Mouse (Mus musculus): ENCODE measurements at regions not wholly inside any gene's neighbourhood (a gene's known extent, or its start where the extent isn't known, plus 50 kb on each side); places are given as distances from the start of the nearest gene placed in this dataset.
A peak's percentile ranks its signal among the peaks of the same experiment; 100 is the strongest.

- no peak overlapping the region for H3K4me2 ChIP-seq (replicated peaks)
- no peaks in the 10 kb centered on the region for H3K36me3 ChIP-seq (replicated peaks; ENCODE audit: control insufficient read depth, insufficient read depth)
- WGBS = 35% methylated on average over 4 of the region's 4 CpGs
- 0 out of 2 replicates have a peak, but pooled peaks cover 4% of the 10 kb centered on the region for H3K4me1 ChIP-seq (replicated peaks; ENCODE audit: control insufficient read depth, insufficient read depth, low read length)
- H3K27ac ChIP-seq = no peak overlapping the region
- no peak for ATAC-seq (ENCODE audit: low FRiP score)
- H3K9ac ChIP-seq = no peak overlapping the region
- no peak for DNase-seq (ENCODE audit: low spot score)
- H3K4me3 ChIP-seq (replicated peaks; ENCODE audit: low read length) = no peak overlapping the region
- H3K9me3 ChIP-seq (ENCODE audit: control insufficient read depth, low read length) = no peaks in the 10 kb centered on the region
- H3K27me3 ChIP-seq (ENCODE audit: control insufficient read depth, insufficient read depth, low read length) = no peaks in the 10 kb centered on the region
Observed at GRCm38 (mm10) chr3:49096118-49096517, 661.0 kb downstream of the Pcdh18 start.

- Histone ChIP-seq H3K4me1 (replicated peaks; ENCODE audit: control insufficient read depth, insufficient read depth, low read length) (0 out of 2 replicates have a peak, but pooled peaks cover 4% of the 10 kb centered on the region), H3K4me3 (replicated peaks; ENCODE audit: low read length) (no peak overlapping the region), H3K27me3 (ENCODE audit: control insufficient read depth, insufficient read depth, low read length) (no peaks in the 10 kb centered on the region), H3K9ac (0 out of 2 replicates have a peak overlapping the region, but pooled peaks have one; percentile 11), H3K9me3 (ENCODE audit: control insufficient read depth, low read length) (no peaks in the 10 kb centered on the region), H3K4me2 (replicated peaks) (peak overlapping the region; percentile 17; the same call in 1 of the 2 replicates), H3K27ac (no peak overlapping the region), H3K36me3 (replicated peaks; ENCODE audit: control insufficient read depth, insufficient read depth) (no peaks in the 10 kb centered on the region)
- WGBS = 28% methylated on average over 11 of the region's 11 CpGs
- ATAC-seq (ENCODE audit: low FRiP score) (peak; percentile 88), DNase-seq (ENCODE audit: low spot score) (peak; percentile 84)
Observed at GRCm38 (mm10) chr3:49093818-49094680, 663.1 kb downstream of the Pcdh18 start.

- no peak overlapping the region for H3K4me2 ChIP-seq (replicated peaks)
- no peak for ATAC-seq (ENCODE audit: low FRiP score)
Observed at GRCm38 (mm10) chr3:49068801-49069200, 688.3 kb downstream of the Pcdh18 start.

GRCm38 (mm10) chr3:49062081-49062480 lies 695.0 kb downstream of the Pcdh18 start:
- WGBS = 84% methylated on average over 9 of the region's 9 CpGs
- Histone ChIP-seq H3K4me3 (replicated peaks; ENCODE audit: low read length) (no peak overlapping the region), H3K9ac (no peak overlapping the region), H3K4me2 (replicated peaks) (no peak overlapping the region), H3K27ac (no peak overlapping the region), H3K36me3 (replicated peaks; ENCODE audit: control insufficient read depth, insufficient read depth) (no peaks in the 10 kb centered on the region), H3K9me3 (ENCODE audit: control insufficient read depth, low read length) (no peaks in the 10 kb centered on the region), H3K4me1 (replicated peaks; ENCODE audit: control insufficient read depth, insufficient read depth, low read length) (no peaks in the 10 kb centered on the region), H3K27me3 (ENCODE audit: control insufficient read depth, insufficient read depth, low read length) (no peaks in the 10 kb centered on the region)
- ATAC-seq (ENCODE audit: low FRiP score) = no peak
- no peak for DNase-seq (ENCODE audit: low spot score)

More at GRCm38 (mm10) chr3:49068801-49069200, 688.3 kb downstream of the Pcdh18 start:
- Histone ChIP-seq H3K4me3 (replicated peaks; ENCODE audit: low read length) (no peak overlapping the region), H3K36me3 (replicated peaks; ENCODE audit: control insufficient read depth, insufficient read depth) (no peaks in the 10 kb centered on the region), H3K9me3 (ENCODE audit: control insufficient read depth, low read length) (no peaks in the 10 kb centered on the region), H3K9ac (no peak overlapping the region), H3K27me3 (ENCODE audit: control insufficient read depth, insufficient read depth, low read length) (no peaks in the 10 kb centered on the region), H3K27ac (no peak overlapping the region), H3K4me1 (replicated peaks; ENCODE audit: control insufficient read depth, insufficient read depth, low read length) (no peaks in the 10 kb centered on the region)
- no peak for DNase-seq (ENCODE audit: low spot score)

- peak; percentile 78; the same call in 1 of the 2 replicates for ATAC-seq (ENCODE audit: low FRiP score)
- H3K36me3 ChIP-seq (replicated peaks; ENCODE audit: control insufficient read depth, insufficient read depth) = no peaks in the 10 kb centered on the region
- peak; percentile 69 for DNase-seq (ENCODE audit: low spot score)
- no peak overlapping the region for H3K4me3 ChIP-seq (replicated peaks; ENCODE audit: low read length)
- no peak overlapping the region for H3K27ac ChIP-seq
- no peaks in the 10 kb centered on the region for H3K9me3 ChIP-seq (ENCODE audit: control insufficient read depth, low read length)
- H3K4me1 ChIP-seq (replicated peaks; ENCODE audit: control insufficient read depth, insufficient read depth, low read length) = no peaks in the 10 kb centered on the region
- H3K27me3 ChIP-seq (ENCODE audit: control insufficient read depth, insufficient read depth, low read length) = no peaks in the 10 kb centered on the region
- WGBS = 41% methylated on average over 5 of the region's 5 CpGs
- H3K9ac ChIP-seq = no peak overlapping the region
- no peak overlapping the region for H3K4me2 ChIP-seq (replicated peaks)
Observed at GRCm38 (mm10) chr3:49032981-49033380, 724.1 kb downstream of the Pcdh18 start.

- ATAC-seq (ENCODE audit: low FRiP score) (no peak), DNase-seq (ENCODE audit: low spot score) (no peak)
- Histone ChIP-seq H3K9ac (no peak overlapping the region), H3K36me3 (replicated peaks; ENCODE audit: control insufficient read depth, insufficient read depth) (no peaks in the 10 kb centered on the region), H3K27me3 (ENCODE audit: control insufficient read depth, insufficient read depth, low read length) (no peaks in the 10 kb centered on the region), H3K4me1 (replicated peaks; ENCODE audit: control insufficient read depth, insufficient read depth, low read length) (no peaks in the 10 kb centered on the region), H3K4me2 (replicated peaks) (no peak overlapping the region), H3K4me3 (replicated peaks; ENCODE audit: low read length) (no peak overlapping the region), H3K27ac (no peak overlapping the region), H3K9me3 (ENCODE audit: control insufficient read depth, low read length) (no peaks in the 10 kb centered on the region)
- WGBS = 83% methylated on average over 6 of the region's 6 CpGs
Observed at GRCm38 (mm10) chr3:49009211-49009967, 747.7 kb downstream of the Pcdh18 start.
